Mouse (Mus musculus): ENCODE results near the gene Map2k1. TPM values are rescaled to one million over a fixed set of nuclear protein-coding genes. Genes with fewer than 3 reads are reported as not detected.
A peak's percentile ranks its signal among the peaks of the same experiment; 100 is the strongest.
"Not testable (repeated sequence)": the region's sequence is repeated elsewhere in the genome, so short reads cannot be mapped to it uniquely, and the experiment has no call there.

The Map2k1 gene
- total RNA-seq, 1 experiment = 73.0 TPM

GRCm38 (mm10) chr9:64274291-64274690, 20.9 kb upstream of the Map2k1 start:
- no peak for TF ChIP-seq CHD2 (IDR thresholded peaks at IDR 0.05; ENCODE audit: low read depth, low read length)
- no peak for TF ChIP-seq ZNF384 (IDR thresholded peaks at IDR 0.05; ENCODE audit: low read depth, low read length)
- TF ChIP-seq HCFC1 (IDR thresholded peaks at IDR 0.05; ENCODE audit: borderline replicate concordance, insufficient read depth, low read length) = no peak
- TF ChIP-seq ZC3H11A (IDR thresholded peaks at IDR 0.05; ENCODE audit: borderline replicate concordance, low read depth, low read length) = no peak
- no peak for TF ChIP-seq MAFK (IDR thresholded peaks at IDR 0.05; ENCODE audit: insufficient read depth, low read depth, low read length)
- no peak overlapping the region for H3K4me3 ChIP-seq (ENCODE audit: insufficient read depth in 1 of 2, low read depth in 1 of 2, low read length in 2 of 2, poor library complexity in 1 of 2, severe bottlenecking in 1 of 2)
- in situ Hi-C loops (cut with MboI; ENCODE audit: low sequenced_read_pairs in 2 of 2, unreplicated experiment in 2 of 2) = no loop called here

GRCm38 (mm10) chr9:64273757-64274156, 20.3 kb upstream of the Map2k1 start:
- DNase-seq (ENCODE audit: low read depth, low spot score) = no peak
- Histone ChIP-seq H3K4me1 (ENCODE audit: control insufficient read depth in 2 of 2, insufficient read depth in 2 of 2, low read length in 2 of 2, poor library complexity in 1 of 2) (peaks cover 0 to 2% of the 10 kb centered on the region in 2 experiments; a peak in 2 of 4 replicates), H3K4me3 (ENCODE audit: insufficient read depth in 1 of 2, low read depth in 1 of 2, low read length in 2 of 2, poor library complexity in 1 of 2, severe bottlenecking in 1 of 2) (no peak overlapping the region), H3K9me3 (ENCODE audit: control insufficient read depth, insufficient read depth, low read depth, low read length) (no peaks in the 10 kb centered on the region), H3K9ac (ENCODE audit: insufficient read depth, low read depth, low read length, poor library complexity, severe bottlenecking) (no peak overlapping the region), H3K27ac (ENCODE audit: insufficient read depth, low read depth, low read length, poor library complexity, severe bottlenecking) (no peak overlapping the region), H3K36me3 (ENCODE audit: control insufficient read depth, insufficient read depth, low read length, poor library complexity, severe bottlenecking) (no peaks in the 10 kb centered on the region)
- TF ChIP-seq ZC3H11A (IDR thresholded peaks at IDR 0.05; ENCODE audit: borderline replicate concordance, low read depth, low read length) = no peak
- TF ChIP-seq ZNF384 (IDR thresholded peaks at IDR 0.05; ENCODE audit: low read depth, low read length) = no peak
- TF ChIP-seq HCFC1 (IDR thresholded peaks at IDR 0.05; ENCODE audit: borderline replicate concordance, insufficient read depth, low read length) = no peak
- no peak for TF ChIP-seq CHD2 (IDR thresholded peaks at IDR 0.05; ENCODE audit: low read depth, low read length)
- TF ChIP-seq MAFK (IDR thresholded peaks at IDR 0.05; ENCODE audit: insufficient read depth, low read depth, low read length) = no peak
- in situ Hi-C loops (cut with MboI; ENCODE audit: low sequenced_read_pairs in 2 of 2, unreplicated experiment in 2 of 2) = no loop called here

More at GRCm38 (mm10) chr9:64274291-64274690, 20.9 kb upstream of the Map2k1 start:
- peaks cover 0 to 2% of the 10 kb centered on the region in 2 experiments; a peak in 2 of 4 replicates for H3K4me1 ChIP-seq (ENCODE audit: control insufficient read depth in 2 of 2, insufficient read depth in 2 of 2, low read length in 2 of 2, poor library complexity in 1 of 2)
- no peak overlapping the region for H3K9ac ChIP-seq (ENCODE audit: insufficient read depth, low read depth, low read length, poor library complexity, severe bottlenecking)
- no peaks in the 10 kb centered on the region for H3K9me3 ChIP-seq (ENCODE audit: control insufficient read depth, insufficient read depth, low read depth, low read length)
- no peak for DNase-seq (ENCODE audit: low read depth, low spot score)
- H3K36me3 ChIP-seq (ENCODE audit: control insufficient read depth, insufficient read depth, low read length, poor library complexity, severe bottlenecking) = no peaks in the 10 kb centered on the region
- H3K27ac ChIP-seq (ENCODE audit: insufficient read depth, low read depth, low read length, poor library complexity, severe bottlenecking) = no peak overlapping the region

GRCm38 (mm10) chr9:64272611-64273010, 19.2 kb upstream of the Map2k1 start:
- TF ChIP-seq ZC3H11A (IDR thresholded peaks at IDR 0.05; ENCODE audit: borderline replicate concordance, low read depth, low read length) (peak; percentile 15; the same call in 1 of the 2 replicates), ZNF384 (IDR thresholded peaks at IDR 0.05; ENCODE audit: low read depth, low read length) (no peak)

GRCm38 (mm10) chr9:64271249-64271648, 17.8 kb upstream of the Map2k1 start:
- no peak for DNase-seq (ENCODE audit: low read depth, low spot score)
- TF ChIP-seq ZNF384 (IDR thresholded peaks at IDR 0.05; ENCODE audit: low read depth, low read length) = no peak
- Histone ChIP-seq H3K4me3 (ENCODE audit: insufficient read depth in 1 of 2, low read depth in 1 of 2, low read length in 2 of 2, poor library complexity in 1 of 2, severe bottlenecking in 1 of 2) (no peak overlapping the region), H3K4me1 (ENCODE audit: control insufficient read depth in 2 of 2, insufficient read depth in 2 of 2, low read length in 2 of 2, poor library complexity in 1 of 2) (peaks cover 0 to 2% of the 10 kb centered on the region in 2 experiments; a peak in 2 of 4 replicates), H3K27ac (ENCODE audit: insufficient read depth, low read depth, low read length, poor library complexity, severe bottlenecking) (no peak overlapping the region), H3K9ac (ENCODE audit: insufficient read depth, low read depth, low read length, poor library complexity, severe bottlenecking) (no peak overlapping the region; the same call in 1 of the 2 replicates), H3K9me3 (ENCODE audit: control insufficient read depth, insufficient read depth, low read depth, low read length) (no peaks in the 10 kb centered on the region), H3K36me3 (ENCODE audit: control insufficient read depth, insufficient read depth, low read length, poor library complexity, severe bottlenecking) (no peaks in the 10 kb centered on the region)
- in situ Hi-C loops (cut with MboI; ENCODE audit: low sequenced_read_pairs in 2 of 2, unreplicated experiment in 2 of 2) = no loop called here

More at GRCm38 (mm10) chr9:64272611-64273010, 19.2 kb upstream of the Map2k1 start:
- Histone ChIP-seq H3K4me1 (ENCODE audit: control insufficient read depth in 2 of 2, insufficient read depth in 2 of 2, low read length in 2 of 2, poor library complexity in 1 of 2) (peaks cover 0 to 2% of the 10 kb centered on the region in 2 experiments; a peak in 2 of 4 replicates), H3K9me3 (ENCODE audit: control insufficient read depth, insufficient read depth, low read depth, low read length) (no peaks in the 10 kb centered on the region), H3K27ac (ENCODE audit: insufficient read depth, low read depth, low read length, poor library complexity, severe bottlenecking) (no peak overlapping the region; the same call in 1 of the 2 replicates), H3K9ac (ENCODE audit: insufficient read depth, low read depth, low read length, poor library complexity, severe bottlenecking) (no peak overlapping the region), H3K36me3 (ENCODE audit: control insufficient read depth, insufficient read depth, low read length, poor library complexity, severe bottlenecking) (no peaks in the 10 kb centered on the region), H3K4me3 (ENCODE audit: insufficient read depth in 1 of 2, low read depth in 1 of 2, low read length in 2 of 2, poor library complexity in 1 of 2, severe bottlenecking in 1 of 2) (peak overlapping the region; percentile 43 to 56)
- in situ Hi-C loops (cut with MboI; ENCODE audit: low sequenced_read_pairs in 2 of 2, unreplicated experiment in 2 of 2) = no loop called here
- DNase-seq (ENCODE audit: low read depth, low spot score) = peak; percentile 63

- in situ Hi-C loops (cut with MboI; ENCODE audit: low sequenced_read_pairs in 2 of 2, unreplicated experiment in 2 of 2); H3K9me3 ChIP-seq (ENCODE audit: control insufficient read depth, insufficient read depth, low read depth, low read length); H3K36me3 ChIP-seq (ENCODE audit: control insufficient read depth, insufficient read depth, low read length, poor library complexity, severe bottlenecking); H3K4me3 ChIP-seq (ENCODE audit: insufficient read depth in 1 of 2, low read depth in 1 of 2, low read length in 2 of 2, poor library complexity in 1 of 2, severe bottlenecking in 1 of 2); H3K4me1 ChIP-seq (ENCODE audit: control insufficient read depth in 2 of 2, insufficient read depth in 2 of 2, low read length in 2 of 2, poor library complexity in 1 of 2); DNase-seq (ENCODE audit: low read depth, low spot score): not testable (repeated sequence)
- Histone ChIP-seq H3K27ac (ENCODE audit: insufficient read depth, low read depth, low read length, poor library complexity, severe bottlenecking) (peak overlapping the region; percentile 96), H3K9ac (ENCODE audit: insufficient read depth, low read depth, low read length, poor library complexity, severe bottlenecking) (peak overlapping the region; percentile 16; the same call in 1 of the 2 replicates)
Measured at GRCm38 (mm10) chr9:64268836-64269235, 15.4 kb upstream of the Map2k1 start.

Measured in ES-E14 (cell line).